Mouse (Mus musculus) embryonic facial prominence, embryonic 14.5 days (tissue): Measurements from ENCODE around the gene Slc19a2. TPM values are rescaled to one million over a fixed set of nuclear protein-coding genes. Genes with fewer than 3 reads are reported as not detected.

Experiments used
- polyA plus RNA-seq: library from polyadenylated mRNA; unstranded; fragments of >200 nt; fragmentation: Nextera tagmentation; extraction: Ambion mirVana; gene quantifications from 2 replicates; pipeline ENCODE4 v1.2.1, GENCODE M21; 2014

The Slc19a2 gene
- polyA plus RNA-seq, 1 experiment from 2014 or later, result 8.2 TPM

Other genes with a start within 250 kb of the Slc19a2 start
- gene Sele, start 200.8 kb upstream of the Slc19a2 start, polyA plus RNA-seq, result 0.13 and 0.25 TPM in 2 replicates
- gene Sell, start 187.1 kb upstream of the Slc19a2 start, polyA plus RNA-seq, result 0.56 and 0.79 TPM in 2 replicates
- gene Selp, start 133.8 kb upstream of the Slc19a2 start, polyA plus RNA-seq, result 0.34 and 0.71 TPM in 2 replicates
- gene F5, start 97.2 kb upstream of the Slc19a2 start, polyA plus RNA-seq, result 0.21 TPM in 2 replicates
- gene Ccdc181, start 26.5 kb downstream of the Slc19a2 start, polyA plus RNA-seq, result 7.4 and 9.8 TPM in 2 replicates
- 27.3 and 30.9 TPM in 2 replicates for gene Nme7, start 55.1 kb downstream of the Slc19a2 start, polyA plus RNA-seq
- 28.6 and 29.6 TPM in 2 replicates for gene Blzf1, start 58.4 kb downstream of the Slc19a2 start, polyA plus RNA-seq
- gene Atp1b1, start 209.3 kb downstream of the Slc19a2 start, polyA plus RNA-seq, result 37.0 and 44.0 TPM in 2 replicates